Mouse (Mus musculus) regulatory T cell (primary cell): Measurements from ENCODE around the gene Phf21a.

Experiments used
- in situ Hi-C: fragments of 300-600 bp; cut with MboI, MseI; formaldehyde crosslinking; loops from one replicate; pipeline ENCODE4 v1.15.1; 2025; ENCODE audit warnings: high pct_unique_total_duplicates

Phf21a gene

DNA sequence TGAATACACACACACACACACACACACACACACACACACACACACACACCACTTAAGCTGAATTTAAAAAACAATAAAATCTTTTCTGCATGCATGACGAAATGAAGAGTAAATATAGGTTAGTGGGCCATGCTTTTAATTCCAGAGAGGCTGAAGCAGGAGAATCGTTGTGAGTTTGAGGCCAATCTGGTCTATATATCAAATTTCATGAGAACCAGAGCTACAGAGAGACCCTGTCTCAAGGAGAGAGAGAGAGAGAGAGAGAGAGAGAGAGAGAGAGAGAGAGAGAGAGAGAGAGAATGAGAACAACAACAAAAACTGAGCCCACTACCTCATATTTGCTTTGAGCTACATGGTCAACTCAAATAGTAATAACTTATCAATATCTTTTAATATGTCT is at the start of gene Phf21a:
Gene Phf21a, plus strand, starts transcription at position 301 of the 400 bp plus-strand sequence.
- in situ Hi-C loops, result no loop called here

DNA sequence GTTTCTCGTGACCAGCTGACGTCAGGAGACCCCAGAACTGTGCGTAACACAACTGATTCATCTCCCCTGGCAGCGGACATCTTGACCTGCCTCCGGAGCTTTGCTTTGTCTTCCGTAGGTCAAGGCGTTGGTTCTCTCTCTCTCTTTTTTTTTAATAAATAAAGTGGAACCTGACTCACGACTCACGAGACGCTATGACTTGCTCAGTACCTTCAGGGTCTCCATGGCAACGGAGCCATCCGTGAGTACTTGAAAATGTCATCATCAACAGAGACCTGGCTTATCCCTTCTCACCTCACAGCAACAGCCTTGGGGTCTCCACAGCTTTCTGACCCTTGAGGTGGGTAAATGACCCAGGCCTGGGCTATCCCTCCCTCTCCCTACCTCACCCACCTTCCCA is 49.6 kb upstream of the Phf21a start:
- in situ Hi-C loops, result no loop called here

DNA sequence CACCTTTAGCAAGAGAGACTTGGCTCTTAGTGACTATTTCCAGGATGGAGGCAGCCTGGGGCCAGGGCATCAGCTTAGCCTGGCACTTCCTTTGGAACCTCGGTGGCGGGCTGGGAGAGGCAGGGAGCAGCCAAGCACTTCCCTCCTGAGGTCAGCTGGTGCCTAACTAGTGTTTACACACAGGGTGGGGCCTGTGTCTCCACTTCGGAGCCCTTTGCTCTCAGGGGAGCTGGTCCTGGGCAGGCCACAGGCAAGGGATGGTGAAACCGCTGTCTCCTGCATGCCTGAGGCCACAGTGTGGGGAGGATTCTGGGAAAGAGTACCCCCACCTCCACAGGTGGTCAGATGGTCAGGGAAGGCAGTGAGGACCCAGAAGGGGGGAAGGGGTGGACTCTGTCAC is 45.3 kb upstream of the Phf21a start:
- in situ Hi-C loops, result loop anchor here (5.0 kb wide), 1 partner anchor 60 kb away; no protein-coding TSS in a partner anchor

DNA sequence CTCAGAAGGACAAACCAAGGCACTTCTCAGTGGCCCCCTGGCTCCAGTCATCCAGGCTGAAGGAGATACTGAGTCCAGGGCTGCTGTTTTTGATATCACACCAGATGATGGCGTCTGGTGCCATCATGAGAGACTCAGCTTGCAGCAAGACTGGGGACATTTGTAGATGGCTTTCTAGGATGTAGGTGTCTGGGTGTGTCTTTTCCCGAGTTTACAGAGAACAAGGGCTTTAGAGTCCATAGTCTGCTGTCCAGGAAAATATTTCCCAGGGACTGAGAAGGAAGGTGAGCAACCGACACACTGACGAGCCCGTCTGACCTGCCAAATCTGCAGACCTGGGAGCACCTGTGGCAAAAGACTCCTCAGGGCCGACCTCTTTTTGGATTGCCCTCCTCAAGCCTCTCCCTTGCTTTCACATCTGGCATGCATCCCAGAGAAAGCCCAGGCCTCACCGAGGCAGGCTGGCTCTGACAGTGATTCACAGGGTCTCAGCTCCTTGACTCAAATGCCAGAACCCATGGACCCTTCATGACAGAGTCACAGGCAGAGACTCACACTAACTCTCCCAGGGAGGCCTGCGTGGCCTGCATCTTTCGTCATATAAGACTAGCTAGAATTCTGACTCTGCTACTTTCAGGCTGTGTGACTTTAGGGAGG is 44.8 kb upstream of the Phf21a start:
- in situ Hi-C loops, result loop anchor here (5.0 kb wide), 1 partner anchor 61 kb away; no protein-coding TSS in a partner anchor

DNA sequence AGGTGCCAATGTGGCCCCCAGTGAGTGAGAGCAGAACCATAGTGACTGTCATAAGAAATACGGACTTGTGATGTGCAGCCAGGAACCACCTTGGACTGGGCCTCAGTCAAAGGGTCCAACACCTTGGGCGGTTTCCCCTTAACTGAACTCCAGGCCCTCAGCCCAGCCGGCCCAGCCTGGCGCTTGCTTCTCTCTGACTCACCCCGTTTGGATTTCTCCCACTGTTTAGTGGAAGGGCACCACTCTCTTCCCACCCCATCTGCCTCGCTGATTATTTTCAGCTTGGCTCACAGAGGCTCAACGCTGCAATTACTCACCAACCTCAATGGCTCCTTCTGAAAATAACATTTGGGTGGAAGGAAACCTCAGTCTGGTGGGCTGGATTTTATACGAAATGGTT is 40.7 kb upstream of the Phf21a start:
- in situ Hi-C loops, result no loop called here

DNA sequence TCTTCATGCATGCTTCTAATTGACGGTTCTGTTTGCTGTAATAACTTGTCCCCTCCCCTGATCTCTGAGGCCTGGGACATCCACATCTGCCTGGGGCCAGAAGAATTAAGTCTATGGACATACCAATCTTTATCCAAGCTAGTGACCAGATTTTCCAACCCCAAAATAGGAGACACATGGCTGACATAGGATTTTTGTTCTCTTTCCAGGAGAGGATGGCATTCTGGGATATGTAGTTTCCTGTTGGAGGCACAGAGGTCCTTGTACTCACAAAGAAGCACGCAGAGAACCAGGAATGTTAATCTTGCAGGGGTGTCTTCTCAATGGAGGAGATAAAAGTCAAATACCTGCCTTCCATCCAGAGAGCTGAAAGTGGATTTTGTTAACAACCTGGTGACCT is 40.2 kb upstream of the Phf21a start:
- in situ Hi-C loops, result no loop called here

DNA sequence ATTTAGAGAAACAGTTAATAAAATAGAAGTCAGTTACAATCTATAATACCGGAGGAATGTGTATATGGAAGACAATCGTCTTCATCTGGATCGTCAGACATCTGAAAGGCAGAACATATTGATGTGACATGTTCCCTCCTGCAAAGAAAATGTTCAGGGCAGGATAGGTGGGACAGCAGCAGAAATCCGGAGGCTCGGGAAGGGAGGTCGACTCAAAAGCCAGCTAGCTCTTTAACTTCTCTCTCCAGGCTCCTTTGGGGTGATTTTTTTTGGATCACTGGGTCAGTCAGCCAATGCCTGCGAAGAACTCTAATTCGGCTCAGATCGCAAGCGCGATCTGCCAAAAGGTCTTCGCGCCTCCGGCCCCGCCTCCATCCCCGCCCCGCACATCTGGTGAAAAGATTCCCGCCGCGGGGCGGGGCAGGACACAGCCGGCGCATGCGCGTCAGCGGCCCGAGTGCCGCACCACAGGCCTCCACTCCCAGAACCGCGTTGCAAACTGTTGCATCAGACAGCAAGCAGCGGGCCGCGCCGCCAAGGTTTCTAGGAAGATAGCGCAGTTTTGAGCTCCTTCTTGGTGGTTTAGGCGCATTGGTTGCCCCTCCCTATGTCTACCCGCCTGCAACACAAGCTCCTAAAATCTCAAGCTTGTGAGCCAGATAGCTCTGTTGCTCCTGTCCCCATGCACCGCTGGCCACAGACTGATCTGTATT is 37.7 kb upstream of the Phf21a start:
- in situ Hi-C loops, result no loop called here

DNA sequence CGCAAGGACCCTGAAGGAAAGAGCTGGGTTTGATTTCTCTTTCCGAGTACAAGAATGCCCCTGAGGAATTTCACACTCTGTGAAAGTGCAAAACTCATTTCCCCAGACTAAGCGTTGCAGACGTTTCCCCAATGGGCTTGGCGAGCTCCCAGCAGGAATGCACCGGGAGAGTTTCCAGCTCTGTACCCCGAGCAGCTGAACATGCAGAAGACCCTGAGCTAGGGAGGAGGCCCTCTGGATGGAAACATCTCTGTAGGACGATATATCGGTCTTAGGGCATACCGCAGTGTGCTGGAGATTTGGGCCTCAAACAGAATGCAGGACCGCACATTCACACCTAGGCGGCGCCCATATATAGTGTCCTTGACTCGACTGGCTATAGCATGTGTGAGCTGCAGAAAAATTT is 37.1 kb upstream of the Phf21a start:
- in situ Hi-C loops, result no loop called here

DNA sequence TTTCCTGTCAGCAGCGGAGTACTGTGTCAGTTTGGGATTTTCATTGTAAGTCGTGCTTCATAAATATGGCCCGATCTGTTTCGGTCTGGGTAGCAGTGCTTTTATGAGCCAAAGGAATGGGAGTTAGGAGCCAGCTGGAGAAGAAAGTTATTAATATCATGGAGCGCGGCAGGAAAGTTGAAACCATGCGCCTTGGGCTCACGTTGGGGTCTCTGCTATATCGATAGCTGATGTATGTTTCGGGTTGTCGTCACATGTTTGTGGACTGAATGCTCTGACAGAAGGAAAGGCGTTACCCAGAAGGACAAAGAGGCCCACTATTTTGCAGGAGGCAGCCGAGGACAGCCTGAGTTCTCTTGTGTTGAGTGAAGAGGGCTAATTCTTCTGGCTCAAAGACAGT is 36.2 kb upstream of the Phf21a start:
- in situ Hi-C loops, result no loop called here

DNA sequence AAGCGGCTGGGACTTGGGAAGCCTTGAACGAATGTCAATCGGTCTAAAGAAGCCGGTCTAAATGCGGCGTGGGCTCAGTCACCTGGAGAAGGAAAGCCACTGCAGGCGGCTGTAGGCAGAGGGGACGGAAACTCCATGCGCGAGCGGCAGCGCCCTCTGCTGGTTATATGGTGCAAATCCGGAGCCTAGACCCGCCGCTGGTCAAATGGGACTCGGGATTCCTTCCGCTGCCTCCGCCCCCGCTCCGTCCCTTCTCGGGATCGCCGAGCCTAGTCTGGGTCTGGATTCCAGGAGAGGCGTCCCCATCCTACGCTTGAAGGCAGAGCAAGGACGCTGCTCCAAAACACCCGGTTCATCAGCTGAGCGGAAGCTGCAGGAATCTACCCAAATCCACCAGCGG is 34.4 kb upstream of the Phf21a start:
- in situ Hi-C loops, result no loop called here

DNA sequence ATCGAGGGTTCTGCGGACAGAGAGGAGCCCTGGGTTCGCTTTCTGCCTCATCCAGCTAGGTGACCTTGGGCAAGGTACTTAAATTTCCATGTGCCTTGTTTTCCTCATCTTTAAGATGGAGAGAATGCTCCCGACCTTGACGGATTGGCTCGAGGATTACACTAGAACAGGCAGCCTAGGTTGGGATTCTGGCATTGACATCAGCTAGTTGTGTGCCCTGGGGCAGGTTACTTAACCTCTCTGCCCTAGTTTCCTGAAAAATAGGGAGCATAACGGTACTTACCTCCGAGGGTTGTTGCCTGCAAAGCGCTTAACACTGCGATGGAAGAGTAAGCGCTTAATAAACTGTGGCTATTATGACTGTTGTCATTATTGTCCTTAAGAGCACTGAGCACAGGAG is 34.0 kb upstream of the Phf21a start:
- in situ Hi-C loops, result no loop called here

DNA sequence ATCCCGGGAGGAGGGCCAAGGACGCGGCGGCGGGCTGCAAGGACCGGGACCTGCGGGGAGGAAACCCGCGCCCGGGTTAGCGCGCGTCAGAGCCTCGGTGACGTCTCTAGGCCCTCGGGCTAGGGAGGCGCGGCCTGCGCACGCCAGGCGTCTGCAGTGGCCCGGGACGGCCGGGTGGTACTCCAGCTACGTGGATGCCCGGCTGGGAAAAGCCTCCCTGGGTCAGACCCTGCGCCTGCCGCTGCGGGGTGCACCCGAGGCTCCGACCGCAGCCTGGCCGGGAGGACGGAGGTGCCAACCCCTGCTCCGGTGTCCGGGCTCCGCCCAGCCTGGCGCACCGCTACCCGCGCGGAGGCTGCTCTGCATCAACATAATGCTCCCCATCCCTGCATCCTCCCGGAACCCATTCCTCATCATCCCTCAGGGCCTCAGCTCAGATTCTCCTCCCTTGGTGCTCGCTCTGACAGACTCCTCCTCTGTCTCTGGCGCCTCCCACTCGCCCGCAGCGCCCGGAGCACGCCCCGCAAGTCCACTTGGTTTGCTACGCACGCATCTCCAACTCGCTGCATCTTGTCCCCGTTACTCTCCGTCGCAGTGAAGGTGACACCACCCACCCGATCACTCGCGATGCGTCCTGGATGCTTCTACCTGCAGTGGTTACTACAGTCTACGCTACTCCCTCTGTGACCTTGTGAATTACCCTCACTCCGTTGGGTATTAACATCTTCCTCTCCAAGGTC is 33.3 kb upstream of the Phf21a start:
- in situ Hi-C loops, result no loop called here

DNA sequence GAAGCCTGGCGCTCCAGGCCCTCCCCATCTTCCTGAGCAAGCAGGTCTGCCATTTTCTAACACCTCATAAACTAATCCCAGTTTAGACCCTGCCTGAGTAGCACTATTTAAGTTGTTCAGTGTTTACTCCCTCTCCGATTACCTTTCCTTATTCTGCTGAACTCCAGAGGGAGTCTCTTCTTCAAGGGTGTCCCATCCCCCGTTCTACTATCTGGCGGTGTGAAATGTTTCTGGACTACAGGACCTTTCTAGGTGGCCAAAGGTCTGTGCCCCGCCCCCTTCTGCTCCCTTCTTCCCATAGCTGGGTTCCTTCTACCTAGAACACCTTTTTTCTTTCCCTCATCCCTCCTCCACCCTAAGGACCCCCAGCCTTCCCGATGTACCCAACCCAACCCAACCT is 32.6 kb upstream of the Phf21a start:
- in situ Hi-C loops, result no loop called here

DNA sequence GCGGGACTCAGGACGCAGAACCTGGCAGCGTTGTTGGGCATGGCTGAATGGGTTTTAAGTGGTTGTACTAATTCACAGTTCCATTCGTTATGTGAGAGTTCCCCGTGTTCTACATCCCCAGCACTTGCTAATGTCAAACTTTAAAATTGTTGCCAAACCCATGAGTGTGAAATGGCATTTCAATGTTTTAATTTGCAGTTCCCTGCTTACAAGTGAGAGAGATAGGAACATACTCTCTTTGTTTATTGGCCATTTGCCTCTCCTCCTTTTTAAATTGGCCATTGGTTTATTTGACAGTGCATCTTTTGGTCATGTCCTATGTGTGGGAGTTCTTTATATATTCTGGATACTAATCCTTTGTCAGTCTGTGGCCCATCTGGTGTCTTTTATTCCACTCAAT is 31.6 kb upstream of the Phf21a start:
- in situ Hi-C loops, result no loop called here

DNA sequence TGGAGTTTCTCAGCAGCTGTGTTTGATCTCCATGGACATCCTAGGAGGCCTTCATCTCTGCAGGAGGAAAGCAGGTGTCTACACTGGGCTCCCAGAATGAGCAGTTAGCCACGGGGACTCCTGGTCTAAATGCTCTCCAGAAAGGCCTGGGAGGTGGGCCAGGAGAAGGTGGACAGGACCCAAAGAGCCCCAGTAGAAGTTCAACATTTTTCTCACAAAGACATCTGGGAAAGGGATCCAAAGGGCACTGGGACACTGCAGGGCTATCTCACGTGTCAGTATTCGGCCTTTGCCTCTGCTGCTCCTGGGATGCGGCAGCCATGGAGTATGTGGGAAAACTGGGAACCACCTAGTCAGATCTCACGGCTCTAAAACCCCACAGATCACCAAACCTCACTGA is 29.8 kb upstream of the Phf21a start:
- in situ Hi-C loops, result no loop called here

DNA sequence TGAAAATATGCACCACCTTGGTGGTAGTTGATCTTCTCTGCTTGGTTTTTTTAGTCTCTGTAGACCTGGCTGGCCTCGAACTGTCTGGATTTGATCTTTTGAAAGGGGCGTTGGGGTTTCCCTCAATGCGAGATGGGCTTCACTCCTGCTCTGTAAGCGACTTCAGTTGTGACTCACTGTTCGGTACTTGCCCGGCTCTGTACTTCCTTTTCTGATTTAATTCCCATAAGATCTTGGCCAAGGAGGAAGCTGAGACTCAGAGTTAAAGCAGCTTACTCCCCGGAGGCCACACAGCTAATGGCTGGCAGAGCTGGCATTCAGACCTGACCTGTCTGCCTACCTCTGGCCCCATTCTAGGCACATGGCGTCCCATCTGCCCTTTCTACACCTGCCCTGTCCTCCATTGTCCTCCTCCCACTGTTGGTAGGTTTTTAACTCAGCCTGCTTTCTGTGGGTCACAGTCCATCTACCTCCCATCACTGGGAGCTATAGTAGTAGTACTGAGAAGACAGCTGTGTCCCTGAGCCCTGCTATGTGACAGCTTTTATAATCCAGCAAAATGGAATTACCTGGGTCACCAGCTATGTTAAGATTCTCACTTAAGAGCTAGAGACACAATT is 27.5 kb upstream of the Phf21a start:
- in situ Hi-C loops, result no loop called here

DNA sequence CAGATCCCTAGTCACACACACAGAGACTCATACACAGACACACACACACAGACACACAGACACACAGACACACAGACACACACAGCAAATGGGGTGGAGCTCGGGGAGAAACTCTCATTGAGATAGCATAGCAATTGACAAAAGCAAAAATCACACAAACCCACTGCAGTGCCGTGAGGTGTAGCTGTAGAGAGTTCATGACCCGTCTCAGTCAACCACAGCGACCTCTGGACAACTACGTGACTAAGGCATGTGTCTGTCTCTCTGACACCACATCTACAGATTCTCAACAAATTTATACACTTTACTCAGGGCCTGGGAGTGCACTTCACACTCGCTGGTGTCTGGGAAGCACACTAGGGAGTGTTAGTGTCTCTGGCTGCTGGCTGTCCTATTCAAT is 27.0 kb upstream of the Phf21a start:
- in situ Hi-C loops, result no loop called here

DNA sequence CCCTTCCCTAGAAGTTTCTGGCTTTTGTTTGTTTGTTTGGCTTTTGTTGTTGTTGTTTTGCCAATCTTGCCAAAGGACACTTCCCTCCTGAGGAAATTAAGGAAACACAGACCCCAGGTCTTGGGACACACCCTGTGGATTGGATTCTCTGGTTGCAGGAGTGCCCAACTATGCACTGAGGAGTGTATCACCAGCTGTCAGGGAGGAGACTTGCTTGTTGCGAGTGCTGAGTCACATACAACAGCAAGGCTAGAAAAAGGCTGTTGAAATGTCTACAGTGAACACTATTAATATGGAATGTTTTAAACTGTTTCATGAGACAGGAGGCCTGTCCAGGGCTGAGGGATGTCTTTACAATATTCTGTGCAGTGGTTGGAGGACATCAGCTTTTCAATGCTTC is 26.0 kb upstream of the Phf21a start:
- in situ Hi-C loops, result no loop called here

DNA sequence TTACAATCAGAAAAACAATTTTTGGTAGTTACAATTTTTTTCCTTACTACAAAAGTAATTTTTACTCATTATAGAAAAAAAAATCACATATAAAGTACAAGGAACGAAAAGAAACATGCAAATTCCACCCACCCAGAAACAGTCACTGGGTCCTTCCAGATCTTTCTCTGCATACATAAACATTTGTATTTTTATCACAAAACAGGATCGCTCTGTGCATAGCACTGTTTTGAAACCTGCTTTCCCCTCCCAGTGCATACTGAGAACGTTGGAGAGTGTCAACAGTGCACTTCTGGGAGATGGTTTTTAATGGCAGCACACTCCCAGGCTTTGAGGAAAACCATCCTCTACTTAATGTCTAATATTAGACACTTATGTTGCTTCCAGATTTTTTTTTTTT is 25.3 kb upstream of the Phf21a start:
- in situ Hi-C loops, result no loop called here

DNA sequence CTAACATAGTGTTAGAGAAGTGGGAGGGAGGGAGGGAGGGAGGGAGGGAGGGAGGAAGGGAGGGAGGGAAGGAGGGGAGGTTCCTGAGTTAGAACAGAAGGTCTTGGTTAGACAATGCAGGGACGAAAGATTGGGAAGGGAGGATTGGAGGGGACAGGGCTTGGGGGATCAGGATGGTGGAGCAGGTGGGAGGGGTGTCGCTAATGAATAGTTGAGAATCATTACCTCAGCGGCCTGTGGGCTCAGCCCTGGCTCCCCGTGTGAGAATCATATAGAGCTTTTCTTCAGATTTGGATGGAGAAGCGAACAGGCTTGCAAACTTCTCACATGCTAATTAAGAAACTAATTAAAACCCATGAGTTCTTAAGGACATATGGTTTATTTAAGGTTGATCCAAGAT is 23.3 kb upstream of the Phf21a start:
- in situ Hi-C loops, result no loop called here

DNA sequence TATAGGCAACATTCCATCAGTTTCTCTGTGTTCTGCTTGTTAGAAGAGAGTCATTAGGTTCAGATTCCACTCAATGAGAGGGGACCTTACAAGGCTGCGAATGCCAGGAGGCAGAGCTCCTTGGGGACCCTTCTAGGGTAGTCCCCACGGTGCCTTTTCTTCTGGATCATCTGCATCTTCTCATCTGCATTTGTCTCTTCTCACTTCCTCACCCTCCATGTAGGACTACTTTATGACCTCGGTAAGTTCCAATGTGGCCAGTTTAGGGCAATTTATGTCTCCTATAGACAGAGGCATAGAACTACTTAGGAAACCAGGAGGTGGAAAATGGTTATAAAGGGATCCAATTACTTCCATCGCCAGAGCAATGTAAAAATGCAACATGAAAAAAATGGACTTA is 21.8 kb upstream of the Phf21a start:
- in situ Hi-C loops, result no loop called here

DNA sequence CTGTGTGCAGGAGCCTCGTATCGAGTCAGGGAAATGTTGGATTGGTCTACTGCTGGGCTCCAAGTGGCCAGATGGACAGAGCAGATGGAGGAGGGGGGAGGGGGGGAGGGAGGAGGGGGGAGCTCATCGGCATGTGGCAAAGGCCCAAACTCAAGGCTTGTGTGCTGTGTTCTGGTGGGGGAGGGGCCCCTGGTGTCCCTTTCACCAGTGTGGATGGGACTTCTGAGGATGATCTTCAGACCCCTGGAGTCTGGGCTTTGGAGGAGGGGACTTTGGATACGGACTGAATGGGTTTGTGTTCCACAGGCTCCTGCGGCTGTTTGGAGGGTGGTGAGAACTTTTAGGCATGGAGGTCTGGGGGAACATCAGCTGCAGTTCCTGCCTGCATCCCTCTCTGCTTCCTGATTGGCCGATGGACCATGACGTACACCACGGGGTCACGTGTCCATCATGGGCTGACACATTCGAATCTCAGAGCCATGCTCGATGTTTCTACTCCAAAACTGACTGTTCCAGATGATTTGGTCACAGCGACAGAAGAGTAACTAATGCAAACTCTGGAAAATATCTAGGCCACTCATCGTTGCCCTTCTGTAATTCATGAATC is 16.7 kb upstream of the Phf21a start:
- in situ Hi-C loops, result no loop called here
